Mouse (Mus musculus) thymus, adult 2 months (tissue): Measurements from ENCODE around the gene Tmem95.

Experiments used
- CTCF ChIP-seq: fragments of 200-500 bp; IDR thresholded peaks from 2 replicates; pipeline ENCODE4 v1.5.1; 2012; ENCODE audit warnings: mild to moderate bottlenecking, control low read depth, low read length, moderate library complexity, borderline replicate concordance; ENCODE audit not compliant: control insufficient read depth, poor library complexity, insufficient read depth; ENCODE audit errors: extremely low read depth
- POLR2A ChIP-seq: fragments of 200-500 bp; IDR thresholded peaks from 2 replicates; pipeline ENCODE4 v1.6.1; 2012; ENCODE audit warnings: mild to moderate bottlenecking, low read length, control low read depth, moderate library complexity; ENCODE audit not compliant: control insufficient read depth, poor library complexity, insufficient read depth; ENCODE audit errors: extremely low read depth

- no peak for TF ChIP-seq CTCF
- peak; percentile 69 for TF ChIP-seq POLR2A
Observed at GRCm38 (mm10) chr11:69895291-69895690, 17.5 kb upstream of the Tmem95 start, which contains the start of gene Acap1.
